Mouse (Mus musculus) C3H10T1/2 (cell line): ENCODE data around the gene Olfr968. TPM values are rescaled to one million over a fixed set of nuclear protein-coding genes. Genes with fewer than 3 reads are reported as not detected.

Experiments
- polyA plus RNA-seq, 2 experiments: library from polyadenylated mRNA; unstranded; fragments of >200 nt; fragmentation: generic; extraction: Trizol; gene quantifications; one replicate each; pipeline ENCODE4 v1.2.1; 2012; ENCODE audit warnings: missing spikeins in 2 of 2

Gene Olfr968
- polyA plus RNA-seq: not detected

DNA sequence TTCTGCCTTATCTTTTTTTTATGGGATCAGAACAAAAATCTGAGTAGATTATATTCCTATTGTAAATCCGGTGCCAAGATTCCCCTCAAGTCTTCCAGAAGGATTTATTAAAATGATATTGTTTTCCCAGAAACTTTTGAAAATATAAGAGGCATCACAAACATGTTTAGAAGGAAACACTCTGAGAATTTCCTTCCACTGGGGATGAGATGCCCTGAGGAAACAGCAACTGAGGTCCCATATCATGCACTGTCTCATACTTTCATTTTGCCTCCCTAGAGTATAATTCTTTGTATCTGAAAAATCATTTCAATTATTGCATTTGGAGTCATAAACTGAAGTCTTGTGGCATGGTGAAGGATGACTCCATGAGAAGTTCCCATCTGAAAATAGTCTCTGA is at the start of gene Olfr968:
Gene Olfr968 (minus strand): TSS at position 101 of the 400 bp plus-strand sequence.

DNA sequence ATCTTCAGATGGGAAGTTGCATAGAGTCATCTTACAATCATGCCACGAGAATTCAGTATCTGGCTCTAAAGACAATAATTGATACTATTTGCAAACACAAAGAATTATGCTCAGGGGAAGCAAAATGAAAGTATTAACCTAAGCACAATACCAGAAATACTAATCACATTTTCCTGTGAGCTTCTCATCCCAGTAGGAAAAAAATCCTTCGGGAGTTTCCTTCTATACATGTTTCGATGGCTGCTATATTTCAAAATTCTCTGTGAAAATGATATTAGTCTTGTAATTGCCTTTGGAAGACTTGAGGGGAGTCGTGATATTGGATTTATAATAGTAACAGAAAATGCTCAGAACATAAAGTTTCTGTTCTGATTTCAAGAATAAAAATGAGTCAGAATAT is 25.5 kb upstream of the Olfr968 start, which contains the start of gene Olfr970:
Gene Olfr970 (plus strand): TSS at position 301 of the 400 bp plus-strand sequence.

DNA sequence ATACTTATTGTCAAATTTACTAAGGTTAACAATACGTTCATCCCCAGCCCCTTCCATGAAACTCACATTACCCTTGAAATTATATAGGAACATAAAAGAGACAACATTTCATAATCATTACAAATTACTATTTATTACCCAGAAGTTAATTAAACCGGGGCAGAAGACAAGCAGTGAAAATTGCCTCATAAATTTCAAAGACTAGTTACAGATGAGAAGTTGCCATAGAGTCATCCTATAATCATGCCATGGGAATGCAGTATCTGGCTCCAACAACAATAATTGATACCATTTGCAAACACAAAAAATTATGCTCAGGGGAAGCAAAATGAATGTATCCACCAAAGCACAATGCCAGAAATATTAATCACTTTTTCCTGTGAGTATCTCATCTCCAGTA is 7.5 kb upstream of the Olfr968 start, which contains the start of gene Olfr969:
Gene Olfr969 (plus strand): TSS at position 388 of the 400 bp plus-strand sequence.

DNA sequence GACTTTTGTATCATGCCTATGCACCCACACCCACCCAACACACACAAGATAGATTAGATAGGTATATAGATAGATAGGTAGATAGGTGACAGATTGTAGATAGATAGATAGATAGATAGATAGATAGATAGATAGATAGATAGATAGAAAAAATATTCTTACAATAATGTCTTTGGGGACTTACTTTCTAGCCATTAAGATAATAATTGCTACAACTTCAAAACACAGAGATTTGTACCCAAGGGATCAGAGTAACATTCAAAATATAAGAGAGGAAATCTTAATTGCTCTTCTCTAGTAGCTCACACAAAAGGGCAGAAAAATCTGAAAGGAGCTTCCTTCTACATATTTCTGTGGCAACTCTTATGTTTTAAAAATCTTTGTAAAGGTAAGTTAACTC is 37.1 kb downstream of the Olfr968 start, which contains the start of gene Olfr967:
Gene Olfr967 (plus strand): TSS at position 301 of the 400 bp plus-strand sequence.

DNA sequence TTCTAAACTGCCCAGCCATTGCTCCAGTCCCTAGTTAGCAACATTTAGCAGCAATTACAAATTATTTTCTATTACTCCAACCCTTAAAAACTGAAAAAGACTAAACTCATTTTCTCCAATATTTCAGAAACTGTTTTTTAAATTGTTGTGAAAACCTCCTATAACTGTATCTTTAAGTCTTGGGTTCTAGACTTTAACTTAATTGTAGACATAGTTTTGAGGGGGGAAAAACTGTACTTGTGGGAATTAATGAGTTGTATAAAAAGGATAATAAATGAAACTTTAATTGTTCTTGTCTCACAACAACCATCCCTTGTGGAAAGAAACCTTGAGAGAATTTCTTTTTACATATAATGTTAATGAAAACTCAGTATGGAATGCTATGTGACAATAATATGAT is 52.4 kb downstream of the Olfr968 start, which contains the start of gene Olfr150:
Gene Olfr150 (plus strand): TSS at position 301 of the 400 bp plus-strand sequence.

Other genes with a start within 250 kb of the Olfr968 start
- gene Olfr958, start 229.2 kb downstream of the Olfr968 start, polyA plus RNA-seq: not detected
- gene Olfr959, start 207.7 kb downstream of the Olfr968 start, polyA plus RNA-seq: not detected
- not detected for gene AW551984, start 178.8 kb downstream of the Olfr968 start, polyA plus RNA-seq
- gene Olfr148, start 172.6 kb downstream of the Olfr968 start, polyA plus RNA-seq: not detected
- gene Olfr960, start 161.9 kb downstream of the Olfr968 start, polyA plus RNA-seq: not detected
- gene Olfr961, start 138.2 kb downstream of the Olfr968 start, polyA plus RNA-seq: not detected
- gene Olfr963, start 116.0 kb downstream of the Olfr968 start, polyA plus RNA-seq: not detected
- not detected for gene Olfr149, start 76.1 kb downstream of the Olfr968 start, polyA plus RNA-seq
- gene Olfr965, start 71.9 kb downstream of the Olfr968 start, polyA plus RNA-seq: not detected
- gene Olfr150, start 52.3 kb downstream of the Olfr968 start, polyA plus RNA-seq: not detected
- not detected for gene Olfr967, start 37.0 kb downstream of the Olfr968 start, polyA plus RNA-seq
- not detected for gene Olfr969, start 7.7 kb upstream of the Olfr968 start, polyA plus RNA-seq
- gene Olfr970, start 25.6 kb upstream of the Olfr968 start, polyA plus RNA-seq: not detected
- not detected for gene Olfr971, start 53.6 kb upstream of the Olfr968 start, polyA plus RNA-seq
- not detected for gene Olfr972, start 83.2 kb upstream of the Olfr968 start, polyA plus RNA-seq
- gene Olfr229, start 124.1 kb upstream of the Olfr968 start, polyA plus RNA-seq: not detected
- gene Olfr974, start 154.2 kb upstream of the Olfr968 start, polyA plus RNA-seq: not detected
- not detected for gene Olfr975, start 168.8 kb upstream of the Olfr968 start, polyA plus RNA-seq
- not detected for gene Olfr976, start 177.9 kb upstream of the Olfr968 start, polyA plus RNA-seq
- gene Olfr978, start 208.9 kb upstream of the Olfr968 start, polyA plus RNA-seq: not detected
- gene Olfr979, start 220.2 kb upstream of the Olfr968 start, polyA plus RNA-seq: not detected
- gene Olfr980, start 226.3 kb upstream of the Olfr968 start, polyA plus RNA-seq: not detected
- not detected for gene Olfr981, start 238.2 kb upstream of the Olfr968 start, polyA plus RNA-seq